ENCODE assay signal across 8 mouse cellular contexts in genomic region chr2:93014093-93014937, GRCm38 (mm10). TPM values are rescaled to one million over a fixed set of nuclear protein-coding genes. Genes with fewer than 3 reads are reported as not detected.
DNase-seq lines count a peak whose midpoint lies in the region; ATAC-seq and TF ChIP-seq lines count a peak whose summit lies in the region.

No protein-coding gene starts in this region.

- intact Hi-C loops in heart, postnatal 36 days (cut with DNase I): no loop called here

- in situ Hi-C loops in CH12.LX (cut with MboI; ENCODE audit: low pct_ligation_motif_present, low pct_unique_long_range_greater_than_20kb, low sequenced_read_pairs): no loop called here

- no peaks in the 10 kb centered on the region for H3K79me2 ChIP-seq in CH12.LX (replicated peaks; ENCODE audit: control insufficient read depth, extremely low read depth, insufficient read depth, poor library complexity, severe bottlenecking)

- no peaks in the 10 kb centered on the region for H3K36me3 ChIP-seq in CH12.LX (replicated peaks in 1 of 2; ENCODE audit: control insufficient read depth in 1 of 2, insufficient read depth in 1 of 2, low read length in 1 of 2)
- H3K36me3 ChIP-seq in limb, embryonic 11.5 days (ENCODE audit: control insufficient read depth, insufficient read depth, low read length): no peaks in the 10 kb centered on the region; the same call in 1 of the 2 replicates
- H3K36me3 ChIP-seq in midbrain, embryonic 10.5 days: peaks cover 25% of the 10 kb centered on the region
- no peaks in the 10 kb centered on the region for H3K36me3 ChIP-seq in stomach, postnatal 0 days (ENCODE audit: control insufficient read depth, insufficient read depth, low read length)

- TF ChIP-seq RAD21 in CH12.LX (IDR thresholded peaks at IDR 0.05; ENCODE audit: low read depth, low read length): no peak

- peak; percentile 79 for ATAC-seq in limb, embryonic 11.5 days (ENCODE audit: insufficient number of reproducible peaks, low FRiP score, low TSS enrichment, low read depth)
- peak; percentile 91 for ATAC-seq in stomach, postnatal 0 days (ENCODE audit: low FRiP score, low TSS enrichment)

- DNase-seq in 3134 (ENCODE audit: extremely low read depth, insufficient read length, low spot score) (peak; percentile 31), CH12.LX (ENCODE audit: extremely low read depth) (no peak)
- peak; percentile 42 for DNase-seq in embryo, embryonic 11.5 days (ENCODE audit: low read depth, low spot score)
- DNase-seq in heart, postnatal 36 days: peak; percentile 29 to 46
- peak; percentile 74 for DNase-seq in limb, embryonic 11.5 days (ENCODE audit: low spot score)
- peak; percentile 58 for DNase-seq in midbrain, embryonic 10.5 days (ENCODE audit: low spot score)
- peak; percentile 85 for DNase-seq in stomach, postnatal 0 days (ENCODE audit: low spot score)
- no peak for DNase-seq in left cerebral cortex, adult 8-10 months (ENCODE audit: low spot score in 2 of 2)

- TF ChIP-seq POLR2A in CH12.LX (IDR thresholded peaks at IDR 0.05; ENCODE audit: low read depth, low read length): no peak

- H3K4me2 ChIP-seq in CH12.LX (ENCODE audit: insufficient read depth, low read depth, poor library complexity, severe bottlenecking): peak overlapping the region; percentile 34
- H3K4me2 ChIP-seq in limb, embryonic 11.5 days (ENCODE audit: low read depth, severe bottlenecking): peak overlapping the region; percentile 98
- peak overlapping the region; percentile 97 for H3K4me2 ChIP-seq in stomach, postnatal 0 days (replicated peaks; ENCODE audit: low read depth)

- H3K9me3 ChIP-seq in CH12.LX (replicated peaks; ENCODE audit: low read length): peaks cover 3% of the 10 kb centered on the region
- H3K9me3 ChIP-seq in limb, embryonic 11.5 days (ENCODE audit: control insufficient read depth, low read length): no peaks in the 10 kb centered on the region
- H3K9me3 ChIP-seq in midbrain, embryonic 10.5 days (replicated peaks): no peaks in the 10 kb centered on the region
- H3K9me3 ChIP-seq in stomach, postnatal 0 days (ENCODE audit: control insufficient read depth, low read length): no peaks in the 10 kb centered on the region

- no peak for TF ChIP-seq EP300 in CH12.LX (IDR thresholded peaks at IDR 0.05; ENCODE audit: low read length)
- TF ChIP-seq EP300 in stomach, postnatal 0 days (optimal IDR thresholded peaks at IDR 0.05): no peak

- H3K27ac ChIP-seq in CH12.LX (ENCODE audit: insufficient read depth, low read depth): no peak overlapping the region
- H3K27ac ChIP-seq in limb, embryonic 11.5 days (replicated peaks; ENCODE audit: low read depth, low read length): peak overlapping the region; percentile 84
- peak overlapping the region; percentile 90 for H3K27ac ChIP-seq in midbrain, embryonic 10.5 days (replicated peaks)
- H3K27ac ChIP-seq in stomach, postnatal 0 days (replicated peaks): peak overlapping the region; percentile 91

- H3K9ac ChIP-seq in CH12.LX (ENCODE audit: insufficient read depth, low read depth): no peak overlapping the region
- H3K9ac ChIP-seq in limb, embryonic 11.5 days (ENCODE audit: low read length): peak overlapping the region; percentile 54
- peak overlapping the region; percentile 71 for H3K9ac ChIP-seq in stomach, postnatal 0 days (ENCODE audit: low read length)

- peaks cover 76% of the 10 kb centered on the region for H3K27me3 ChIP-seq in CH12.LX (replicated peaks)
- no peaks in the 10 kb centered on the region for H3K27me3 ChIP-seq in limb, embryonic 11.5 days (ENCODE audit: control insufficient read depth, insufficient read depth, low read length)
- peaks cover 18% of the 10 kb centered on the region for H3K27me3 ChIP-seq in midbrain, embryonic 10.5 days (ENCODE audit: low read depth, poor library complexity, severe bottlenecking)
- H3K27me3 ChIP-seq in stomach, postnatal 0 days (ENCODE audit: control insufficient read depth, insufficient read depth, low read length): no peaks in the 10 kb centered on the region

- H3K4me1 ChIP-seq in CH12.LX (ENCODE audit: control insufficient read depth in 1 of 2, insufficient read depth in 2 of 2): 0 out of 4 replicates have a peak, but pooled peaks cover 0 to 3% of the 10 kb centered on the region in 2 experiments
- peaks cover 22% of the 10 kb centered on the region for H3K4me1 ChIP-seq in limb, embryonic 11.5 days (ENCODE audit: control insufficient read depth, insufficient read depth, low read length)
- H3K4me1 ChIP-seq in midbrain, embryonic 10.5 days: peaks cover 33% of the 10 kb centered on the region
- peaks cover 10% of the 10 kb centered on the region for H3K4me1 ChIP-seq in stomach, postnatal 0 days (replicated peaks; ENCODE audit: control insufficient read depth, insufficient read depth)

- WGBS in limb, embryonic 11.5 days: 4% methylated on average over 34 of the region's 50 CpGs
- 4% methylated on average over 48 of the region's 50 CpGs for WGBS in midbrain, embryonic 10.5 days
- 3% methylated on average over 40 of the region's 50 CpGs for WGBS in stomach, postnatal 0 days

- no peak overlapping the region for H3K4me3 ChIP-seq in CH12.LX (replicated peaks in 1 of 3; ENCODE audit: low read depth in 2 of 3, low read length in 2 of 3, poor library complexity in 1 of 3)
- peak overlapping the region; percentile 45 for H3K4me3 ChIP-seq in limb, embryonic 11.5 days (ENCODE audit: low read depth, low read length)
- H3K4me3 ChIP-seq in midbrain, embryonic 10.5 days: peak overlapping the region; percentile 65
- peak overlapping the region; percentile 61 for H3K4me3 ChIP-seq in stomach, postnatal 0 days (ENCODE audit: low read depth, low read length)

- no peak for TF ChIP-seq CTCF in CH12.LX (conservative IDR thresholded peaks at IDR 0.05 in 1 of 2, IDR thresholded peaks at IDR 0.05 in 1 of 2; ENCODE audit: low read depth in 2 of 2, low read length in 2 of 2)
- TF ChIP-seq CTCF in stomach, postnatal 0 days (IDR thresholded peaks at IDR 0.05; ENCODE audit: low read depth): no peak

- dilution Hi-C loops in CH12.LX (cut with MboI; ENCODE audit: extremely low pct_ligation_motif_present, extremely low pct_unique_long_range_greater_than_20kb, low sequenced_read_pairs): no loop called here

TF ChIP-seq in CH12.LX, 34 proteins besides CTCF, POLR2A, EP300 and RAD21:
- TF ChIP-seq CHD1 (IDR thresholded peaks at IDR 0.05; ENCODE audit: low read depth, low read length) (no peak), E2F4 (IDR thresholded peaks at IDR 0.05; ENCODE audit: insufficient replicate concordance, low read depth, low read length) (no peak), ZNF384 (IDR thresholded peaks at IDR 0.05; ENCODE audit: low read depth, low read length) (no peak), JUN (IDR thresholded peaks at IDR 0.05; ENCODE audit: insufficient read depth, low read depth, low read length) (no peak), MXI1 (IDR thresholded peaks at IDR 0.05; ENCODE audit: low read depth, low read length) (no peak), MAZ (IDR thresholded peaks at IDR 0.05; ENCODE audit: low read depth, low read length) (no peak), GABPA (IDR thresholded peaks at IDR 0.05; ENCODE audit: insufficient replicate concordance, low read depth, low read length) (no peak), TCF12 (IDR thresholded peaks at IDR 0.05; ENCODE audit: low read depth, low read length) (no peak), BHLHE40 (IDR thresholded peaks at IDR 0.05; ENCODE audit: low read depth, low read length) (no peak), HCFC1 (IDR thresholded peaks at IDR 0.05; ENCODE audit: low read depth, low read length) (no peak), NELFE (IDR thresholded peaks at IDR 0.05; ENCODE audit: low read depth, low read length) (no peak), ELF1 (IDR thresholded peaks at IDR 0.05; ENCODE audit: low read depth, low read length) (no peak), ZC3H11A (IDR thresholded peaks at IDR 0.05; ENCODE audit: low read depth, low read length) (no peak), USF1 (IDR thresholded peaks at IDR 0.05; ENCODE audit: low read depth, low read length) (no peak), SIN3A (IDR thresholded peaks at IDR 0.05; ENCODE audit: low read length) (no peak), JUND (conservative IDR thresholded peaks at IDR 0.05; ENCODE audit: low read depth, low read length) (no peak), UBTF (IDR thresholded peaks at IDR 0.05; ENCODE audit: low read depth, low read length) (no peak), RCOR1 (conservative IDR thresholded peaks at IDR 0.05; ENCODE audit: low read depth, low read length) (no peak), POLR2AphosphoS2 (IDR thresholded peaks at IDR 0.05; ENCODE audit: low read depth, low read length) (no peak), SMC3 (IDR thresholded peaks at IDR 0.05; ENCODE audit: low read depth, low read length) (no peak)
TF ChIP-seq in CH12.LX: peak in this region for 0.

RNA-seq across cellular contexts. Expression of gene Prdm11, which starts 31.7 kb away (rescaled TPM):
- total RNA-seq in CH12.LX (2012; rRNA removed) (1.3 and 1.8 TPM in 2 replicates), CH12.LX (2014; rRNA removed) (0.05 TPM in 1 of 2 replicates, not detected in the other)
- 0.06 TPM in 1 of 2 replicates, not detected in the other for polyA plus RNA-seq in CH12.LX (2012; ENCODE audit: insufficient read length, low read depth)
- 10 to 100 TPM in 1 of 2 experiments, 1 to 10 TPM in 1; 8.8 to 10.4 TPM for total RNA-seq in heart, postnatal 36 days (2021)
- polyA plus RNA-seq in limb, embryonic 11.5 days (2014; fragmentation: Nextera tagmentation; extraction: Ambion mirVana): 2.4 and 2.6 TPM in 2 replicates
- 1.5 and 1.7 TPM in 2 replicates for polyA plus RNA-seq in midbrain, embryonic 10.5 days (2016; fragmentation: Nextera tagmentation; extraction: Ambion mirVana)
- 5.8 and 6.2 TPM in 2 replicates for polyA plus RNA-seq in stomach, postnatal 0 days (2015; fragmentation: Nextera tagmentation; extraction: Ambion mirVana)
- total RNA-seq in left cerebral cortex, adult 8-10 months (2022): 10 to 100 TPM; 21.0 to 22.5 (median 21.5) TPM

Comparison
In these comparisons a context has a peak if more than half of its experiments do, and no peak if none do; other contexts are left out.
1. DNase-seq: peak in 3134 (single experiment), embryo, embryonic 11.5 days (single experiment), heart, postnatal 36 days (2 of 2), limb, embryonic 11.5 days (single experiment), midbrain, embryonic 10.5 days (single experiment) and stomach, postnatal 0 days (single experiment); none in CH12.LX (single experiment) and left cerebral cortex, adult 8-10 months (0 of 2).
2. H3K4me2 ChIP-seq: peak in every context shown above with its lines; median percentile 98 in limb, embryonic 11.5 days; 97 in stomach, postnatal 0 days; 34 in CH12.LX.
3. H3K4me3 ChIP-seq: peak in limb, embryonic 11.5 days (single experiment), midbrain, embryonic 10.5 days (single experiment) and stomach, postnatal 0 days (single experiment); none in CH12.LX (0 of 3).